Mouse (Mus musculus) heart, embryonic 10.5 days (tissue): ENCODE measurements at regions not wholly inside any gene's neighbourhood (a gene's known extent, or its start where the extent isn't known, plus 50 kb on each side); places are given as distances from the start of the nearest gene placed in this dataset.

ENCODE experiments used
- DNase-seq: peaks from one replicate; pipeline ENCODE4 v3.0.0-alpha.2; 2017; ENCODE audit warnings: low spot score
- H3K27ac ChIP-seq: fragments of 300-500 bp; sonication (generic); 2 replicates; pipeline ENCODE4 v1.5.1; 2016; ENCODE audit warnings: mild to moderate bottlenecking
- H3K27me3 ChIP-seq: fragments of 300-500 bp; sonication (generic); 2 replicates; pipeline ENCODE4 v1.6.1; 2016; ENCODE audit warnings: mild to moderate bottlenecking; ENCODE audit not compliant: poor library complexity, insufficient read depth, severe bottlenecking
- H3K36me3 ChIP-seq: fragments of 300-500 bp; sonication (generic); 2 replicates; pipeline ENCODE4 v1.6.1; 2016; ENCODE audit warnings: mild to moderate bottlenecking, moderate library complexity
- H3K4me1 ChIP-seq: fragments of 300-500 bp; sonication (generic); 2 replicates; pipeline ENCODE4 v1.6.1; 2016; ENCODE audit warnings: mild to moderate bottlenecking
- H3K4me3 ChIP-seq: fragments of 300-500 bp; sonication (generic); 2 replicates; pipeline ENCODE4 v1.5.1; 2016; ENCODE audit warnings: mild to moderate bottlenecking, moderate library complexity
- H3K9me3 ChIP-seq: fragments of 300-500 bp; sonication (generic); 2 replicates; pipeline ENCODE4 v1.6.1; 2016; ENCODE audit warnings: mild to moderate bottlenecking, moderate library complexity
- WGBS: fragments of 180-500 bp; shearing (Covaris S2); methylation state at CpG from one replicate; pipeline ENCODE4 v1.1.7; 2016; 5-methylcytosine and 5-hydroxymethylcytosine counted together

GRCm38 (mm10) chr8:126808496-126808895 is 137.1 kb downstream of the Tomm20 start:
- Histone ChIP-seq H3K27me3 (0 out of 2 replicates have a peak, but pooled peaks cover 9% of the 10 kb centered on the region), H3K4me3 (no peak overlapping the region), H3K27ac (no peak overlapping the region), H3K4me1 (peaks cover 35% of the 10 kb centered on the region), H3K9me3 (no peaks in the 10 kb centered on the region), H3K36me3 (no peaks in the 10 kb centered on the region)
- no peak for DNase-seq
- WGBS: 89% methylated on average over 4 of the region's 4 CpGs

GRCm38 (mm10) chr8:126807171-126807768 is 138.4 kb downstream of the Tomm20 start:
- H3K27me3 ChIP-seq: peaks cover 16% of the 10 kb centered on the region; the same call in 1 of the 2 replicates
- peak overlapping the region; percentile 8 for H3K27ac ChIP-seq
- no peaks in the 10 kb centered on the region for H3K36me3 ChIP-seq
- DNase-seq: no peak
- 58% methylated on average over 8 of the region's 8 CpGs for WGBS
- H3K4me1 ChIP-seq: peaks cover 35% of the 10 kb centered on the region
- no peak overlapping the region for H3K4me3 ChIP-seq
- H3K9me3 ChIP-seq: no peaks in the 10 kb centered on the region

GRCm38 (mm10) chr8:126806591-126806990 is 139.1 kb downstream of the Tomm20 start:
- DNase-seq: no peak
- Histone ChIP-seq H3K36me3 (no peaks in the 10 kb centered on the region), H3K4me3 (no peak overlapping the region), H3K27me3 (peaks cover 16% of the 10 kb centered on the region; the same call in 1 of the 2 replicates), H3K4me1 (peaks cover 35% of the 10 kb centered on the region), H3K9me3 (no peaks in the 10 kb centered on the region), H3K27ac (peak overlapping the region; percentile 82)
- 96% methylated on average over 2 of the region's 2 CpGs for WGBS

- no peak overlapping the region for H3K4me3 ChIP-seq
- no peaks in the 10 kb centered on the region for H3K36me3 ChIP-seq
- no peaks in the 10 kb centered on the region for H3K9me3 ChIP-seq
- H3K27ac ChIP-seq: peak overlapping the region; percentile 82
- H3K4me1 ChIP-seq: peaks cover 35% of the 10 kb centered on the region
- DNase-seq: no peak
- peaks cover 16% of the 10 kb centered on the region; the same call in 1 of the 2 replicates for H3K27me3 ChIP-seq
- 72% methylated on average over 3 of the region's 3 CpGs for WGBS
Measured at GRCm38 (mm10) chr8:126806181-126806560, 139.5 kb downstream of the Tomm20 start.

- DNase-seq: peak; percentile 80
- Histone ChIP-seq H3K27me3 (peaks cover 12% of the 10 kb centered on the region; the same call in 1 of the 2 replicates), H3K9me3 (no peaks in the 10 kb centered on the region), H3K4me3 (no peak overlapping the region), H3K4me1 (peaks cover 35% of the 10 kb centered on the region), H3K27ac (peak overlapping the region; percentile 82), H3K36me3 (no peaks in the 10 kb centered on the region)
- 42% methylated on average over 13 of the region's 13 CpGs for WGBS
Measured at GRCm38 (mm10) chr8:126805365-126806180, 140.1 kb downstream of the Tomm20 start.

- H3K36me3 ChIP-seq: no peaks in the 10 kb centered on the region
- H3K4me1 ChIP-seq: peaks cover 38% of the 10 kb centered on the region
- H3K9me3 ChIP-seq: no peaks in the 10 kb centered on the region
- H3K27me3 ChIP-seq: peaks cover 7% of the 10 kb centered on the region; the same call in 1 of the 2 replicates
- H3K4me3 ChIP-seq: no peak overlapping the region
- WGBS: 56% methylated on average over 7 of the region's 7 CpGs
- no peak for DNase-seq
- peak overlapping the region; percentile 18; the same call in 1 of the 2 replicates for H3K27ac ChIP-seq
Measured at GRCm38 (mm10) chr8:126804115-126804514, 141.5 kb downstream of the Tomm20 start.

GRCm38 (mm10) chr8:126802641-126803040 is 143.0 kb downstream of the Tomm20 start:
- no peaks in the 10 kb centered on the region for H3K36me3 ChIP-seq
- WGBS: 72% methylated on average over 4 of the region's 4 CpGs
- H3K4me1 ChIP-seq: peaks cover 38% of the 10 kb centered on the region
- H3K9me3 ChIP-seq: no peaks in the 10 kb centered on the region
- no peak overlapping the region for H3K27ac ChIP-seq
- H3K4me3 ChIP-seq: no peak overlapping the region
- H3K27me3 ChIP-seq: peaks cover 7% of the 10 kb centered on the region; the same call in 1 of the 2 replicates
- DNase-seq: no peak

GRCm38 (mm10) chr8:126800976-126801375 is 144.7 kb downstream of the Tomm20 start:
- no peak overlapping the region for H3K27ac ChIP-seq
- no peaks in the 10 kb centered on the region for H3K36me3 ChIP-seq
- no peak for DNase-seq
- peaks cover 7% of the 10 kb centered on the region; the same call in 1 of the 2 replicates for H3K27me3 ChIP-seq
- H3K4me3 ChIP-seq: no peak overlapping the region
- H3K9me3 ChIP-seq: no peaks in the 10 kb centered on the region
- peaks cover 24% of the 10 kb centered on the region for H3K4me1 ChIP-seq
- 42% methylated on average over 6 of the region's 6 CpGs for WGBS

GRCm38 (mm10) chr8:126797571-126798334 is 147.9 kb downstream of the Tomm20 start:
- peak overlapping the region; percentile 47; the same call in 1 of the 2 replicates for H3K27ac ChIP-seq
- H3K4me1 ChIP-seq: peaks cover 10% of the 10 kb centered on the region; the same call in 1 of the 2 replicates

GRCm38 (mm10) chr8:126793657-126794056 is 152.0 kb downstream of the Tomm20 start:
- Histone ChIP-seq H3K4me3 (no peak overlapping the region), H3K27ac (no peak overlapping the region), H3K27me3 (no peaks in the 10 kb centered on the region), H3K36me3 (no peaks in the 10 kb centered on the region), H3K9me3 (no peaks in the 10 kb centered on the region), H3K4me1 (peaks cover 9% of the 10 kb centered on the region)
- 56% methylated on average over 3 of the region's 3 CpGs for WGBS
- DNase-seq: no peak

More at GRCm38 (mm10) chr8:126797571-126798334, 147.9 kb downstream of the Tomm20 start:
- Histone ChIP-seq H3K9me3 (no peaks in the 10 kb centered on the region), H3K27me3 (peaks cover 3% of the 10 kb centered on the region; the same call in 1 of the 2 replicates), H3K4me3 (no peak overlapping the region), H3K36me3 (no peaks in the 10 kb centered on the region)
- WGBS: 81% methylated on average over 9 of the region's 9 CpGs
- DNase-seq: no peak

GRCm38 (mm10) chr8:126791069-126791468 is 154.6 kb downstream of the Tomm20 start:
- no peak for DNase-seq
- Histone ChIP-seq H3K27me3 (no peaks in the 10 kb centered on the region), H3K4me1 (peaks cover 16% of the 10 kb centered on the region), H3K9me3 (peaks cover 2% of the 10 kb centered on the region; the same call in 1 of the 2 replicates), H3K4me3 (no peak overlapping the region), H3K36me3 (no peaks in the 10 kb centered on the region), H3K27ac (no peak overlapping the region)
- WGBS: 84% methylated on average over 4 of the region's 4 CpGs

- no peak overlapping the region for H3K27ac ChIP-seq
- 85% methylated on average over 9 of the region's 9 CpGs for WGBS
- H3K27me3 ChIP-seq: no peaks in the 10 kb centered on the region
- H3K9me3 ChIP-seq: peaks cover 4% of the 10 kb centered on the region; the same call in 1 of the 2 replicates
- H3K4me3 ChIP-seq: no peak overlapping the region
- H3K4me1 ChIP-seq: peaks cover 16% of the 10 kb centered on the region
- DNase-seq: no peak
- H3K36me3 ChIP-seq: peaks cover 2% of the 10 kb centered on the region; the same call in 1 of the 2 replicates
Measured at GRCm38 (mm10) chr8:126790214-126790613, 155.4 kb downstream of the Tomm20 start.
